Mouse (Mus musculus) thymus, adult 2 months (tissue): Measurements from ENCODE around the gene Nfia.

ENCODE experiments used
- CTCF ChIP-seq: fragments of 200-500 bp; IDR thresholded peaks from 2 replicates; pipeline ENCODE4 v1.5.1; 2012; ENCODE audit warnings: mild to moderate bottlenecking, control low read depth, low read length, moderate library complexity, borderline replicate concordance; ENCODE audit not compliant: control insufficient read depth, poor library complexity, insufficient read depth; ENCODE audit errors: extremely low read depth
- POLR2A ChIP-seq: fragments of 200-500 bp; IDR thresholded peaks from 2 replicates; pipeline ENCODE4 v1.6.1; 2012; ENCODE audit warnings: mild to moderate bottlenecking, low read length, control low read depth, moderate library complexity; ENCODE audit not compliant: control insufficient read depth, poor library complexity, insufficient read depth; ENCODE audit errors: extremely low read depth

- TF ChIP-seq CTCF (no peak), POLR2A (no peak)
These were observed 4.7 kb downstream of the Nfia start for GRCm38 (mm10) chr4:97777081-97777705.
